Mouse (Mus musculus): ENCODE results near the gene Epop.
A peak's percentile ranks its signal among the peaks of the same experiment; 100 is the strongest.

DNA sequence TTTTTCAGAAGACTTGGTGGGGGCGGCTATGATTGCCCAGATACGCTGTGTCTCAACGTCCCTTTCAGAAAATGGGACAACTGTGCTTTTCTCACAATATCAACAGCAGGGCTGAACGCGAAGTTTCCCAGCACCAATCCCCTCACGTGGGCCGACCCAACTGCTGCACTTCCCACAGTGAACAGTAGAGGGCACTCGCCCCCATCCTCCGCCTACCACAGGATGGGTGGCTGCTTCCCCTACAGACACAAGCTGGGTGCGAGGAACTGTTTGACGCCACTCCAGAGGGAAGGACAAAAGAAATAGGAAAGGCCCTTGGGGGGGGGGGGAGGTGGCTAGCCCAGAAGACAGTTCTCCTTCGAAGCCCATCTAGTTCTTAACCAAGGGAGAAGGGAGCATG, 2.4 kb upstream of the Epop start:
- TF ChIP-seq POLR2A (IDR thresholded peaks at IDR 0.05; ENCODE audit: insufficient read depth, low read length), result no peak
- TF ChIP-seq CTCF (IDR thresholded peaks at IDR 0.05; ENCODE audit: low read depth, low read length), result peak; percentile 98
- TF ChIP-seq EP300 (IDR thresholded peaks at IDR 0.05; ENCODE audit: insufficient read depth, low read depth, low read length), result peak; percentile 44; the same call in 1 of the 2 replicates
